12 mouse cellular contexts compared by ENCODE assay signal in the genomic region with DNA sequence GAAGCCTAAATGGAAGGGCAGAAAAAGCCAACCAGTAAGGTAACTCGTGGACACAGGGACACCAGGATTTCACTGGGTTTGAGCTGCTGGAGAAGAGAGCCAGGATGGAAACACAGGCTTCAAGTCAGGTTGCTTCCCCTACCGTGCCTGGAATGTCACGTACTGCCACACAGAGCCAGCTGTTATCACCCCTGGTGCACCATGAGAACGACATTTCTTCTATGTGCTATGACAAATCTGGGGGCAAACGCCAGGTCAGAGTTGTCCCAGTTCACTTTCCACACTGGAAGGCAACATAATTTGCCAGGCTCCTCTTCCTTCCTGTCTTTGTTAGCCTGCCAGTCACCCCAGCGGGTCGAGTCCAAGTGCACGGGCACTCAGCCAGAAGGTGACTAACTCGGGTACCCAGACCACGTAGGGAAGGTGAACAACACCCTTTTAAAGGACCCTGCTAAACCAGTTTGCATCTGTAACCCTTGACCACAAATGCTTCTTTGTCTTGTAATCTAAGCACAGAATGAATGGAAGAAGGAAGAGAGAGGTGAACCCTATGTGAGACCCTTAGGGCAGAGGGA. TPM values are rescaled to one million over a fixed set of nuclear protein-coding genes. Genes with fewer than 3 reads are reported as not detected.
DNase-seq lines count a peak whose midpoint lies in the region; ATAC-seq and TF ChIP-seq lines count a peak whose summit lies in the region.
"Had no signal": no experiment of that assay in that cellular context is flagged by ENCODE, and none has a peak within 500 bp of the region (broad histone marks: within the 10 kb centered on the region; RNA-seq: fewer than 3 reads in every experiment).

No protein-coding gene starts in this region.

- TF ChIP-seq CTCF in thymus, adult 2 months (IDR thresholded peaks at IDR 0.05; ENCODE audit: borderline replicate concordance, control insufficient read depth, extremely low read depth, insufficient read depth, low read length, poor library complexity): no peak

- TF ChIP-seq POLR2A in thymus, adult 2 months (IDR thresholded peaks at IDR 0.05; ENCODE audit: control insufficient read depth, extremely low read depth, insufficient read depth, low read length, poor library complexity): no peak

- no peaks in the 10 kb centered on the region for H3K36me3 ChIP-seq in thymus, adult 2 months (ENCODE audit: control insufficient read depth, insufficient read depth, low read length)

- no peaks in the 10 kb centered on the region for H3K4me1 ChIP-seq in thymus, adult 2 months (replicated peaks; ENCODE audit: control insufficient read depth, insufficient read depth, low read length)

- DNase-seq in NIH3T3 (ENCODE audit: low read depth): peak; percentile 62
- DNase-seq in heart, adult 18-20 months: peak; percentile 47 to 50
- DNase-seq in kidney, adult 18-20 months: peak; percentile 41
- peak; percentile 82 for DNase-seq in lung, postnatal 14 days
- DNase-seq in left cerebral cortex, adult 11 months (ENCODE audit: low spot score): no peak
- DNase-seq in thymus, adult 2 months: no peak
- no peak for DNase-seq in spleen, adult 12 weeks (ENCODE audit: low spot score)
- DNase-seq: cerebellum, adult 9-10 months; right cerebral cortex, postnatal 25 days had no signal

- no peak for ATAC-seq in inflammation-experienced regulatory T-cells, adult 6 months
- ATAC-seq: Patski had no signal

- 30% methylated on average over 10 of the region's 10 CpGs for WGBS in thymus, adult 2 months

- H3K27me3 ChIP-seq in thymus, adult 2 months (ENCODE audit: control insufficient read depth, insufficient read depth, low read length): no peaks in the 10 kb centered on the region
- H3K27me3 ChIP-seq: Patski had no signal

- no peak overlapping the region for H3K27ac ChIP-seq in thymus, adult 2 months (ENCODE audit: control insufficient read depth, insufficient read depth, low read length)

- no peak overlapping the region for H3K4me3 ChIP-seq in thymus, adult 2 months (ENCODE audit: control insufficient read depth, insufficient read depth, low read length)

RNA-seq across cellular contexts. Expression of a gene that starts 13.0 kb away (rescaled TPM):
- 10 to 100 TPM; 27.6 to 36.2 TPM for total RNA-seq in heart, adult 18-20 months (2021)
- polyA plus RNA-seq in inflammation-experienced regulatory T-cells, adult 6 months (2017; shearing (Covaris generic)): 1 to 10 TPM; 2.7 to 6.8 (median 5.4) TPM
- polyA plus RNA-seq in thymus, adult 2 months (2012; rRNA removed): 33.6 and 34.4 TPM in 2 replicates

RNA-seq across cellular contexts. Expression of a gene that starts 53.9 kb away (rescaled TPM):
- total RNA-seq in heart, adult 18-20 months (2021): not detected
- polyA plus RNA-seq in inflammation-experienced regulatory T-cells, adult 6 months (2017; shearing (Covaris generic)): not detected
- not detected in 2 replicates for polyA plus RNA-seq in thymus, adult 2 months (2012; rRNA removed)
- total RNA-seq: left cerebral cortex, adult 18-20 months had no signal
- polyA plus RNA-seq: Patski had no signal

Comparison
In these comparisons a context has a peak if more than half of its experiments do, and no peak if none do; other contexts are left out.
1. DNase-seq: peak in NIH3T3 (single experiment), heart, adult 18-20 months (2 of 2), kidney, adult 18-20 months (single experiment) and lung, postnatal 14 days (single experiment); none in left cerebral cortex, adult 11 months (single experiment), thymus, adult 2 months (single experiment) and spleen, adult 12 weeks (single experiment).